Mouse (Mus musculus): ENCODE data around the gene Metap1d. TPM values are rescaled to one million over a fixed set of nuclear protein-coding genes. Genes with fewer than 3 reads are reported as not detected.

The Metap1d gene
- polyA plus RNA-seq, 1 experiment from 2014 or later: 35.1 TPM

DNA sequence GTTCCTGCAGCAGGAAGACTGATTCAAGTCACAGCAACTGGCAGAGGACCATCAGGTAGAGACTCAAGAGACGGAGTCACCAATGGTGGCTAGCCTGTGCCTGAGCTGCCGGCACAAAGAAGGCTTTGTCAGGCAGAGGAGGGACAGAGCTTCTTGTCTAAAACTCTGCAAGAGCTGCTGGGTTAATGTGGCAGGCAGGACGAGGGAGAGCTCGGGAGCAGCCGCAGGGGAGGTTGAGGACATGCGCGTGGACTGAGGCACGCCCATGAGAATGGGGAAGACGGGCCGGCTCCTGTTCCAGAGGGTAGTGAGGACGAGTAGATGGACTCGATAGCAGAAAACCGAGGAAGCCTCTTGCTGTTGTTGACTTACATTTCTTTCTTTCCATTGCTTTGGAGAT, 5.5 kb downstream of the Metap1d start:
- no peak overlapping the region for H3K4me2 ChIP-seq (replicated peaks)
- 60% methylated on average over 13 of the region's 13 CpGs for WGBS
- no peaks in the 10 kb centered on the region for H3K27me3 ChIP-seq
- no peak for ATAC-seq (ENCODE audit: low FRiP score)
- H3K4me3 ChIP-seq: no peak overlapping the region
- H3K27ac ChIP-seq: no peak overlapping the region
- no peaks in the 10 kb centered on the region; the same call in 1 of the 2 replicates for H3K4me1 ChIP-seq
- no peaks in the 10 kb centered on the region for H3K9me3 ChIP-seq (replicated peaks)
- no peaks in the 10 kb centered on the region for H3K36me3 ChIP-seq
- no peak overlapping the region for H3K9ac ChIP-seq

DNA sequence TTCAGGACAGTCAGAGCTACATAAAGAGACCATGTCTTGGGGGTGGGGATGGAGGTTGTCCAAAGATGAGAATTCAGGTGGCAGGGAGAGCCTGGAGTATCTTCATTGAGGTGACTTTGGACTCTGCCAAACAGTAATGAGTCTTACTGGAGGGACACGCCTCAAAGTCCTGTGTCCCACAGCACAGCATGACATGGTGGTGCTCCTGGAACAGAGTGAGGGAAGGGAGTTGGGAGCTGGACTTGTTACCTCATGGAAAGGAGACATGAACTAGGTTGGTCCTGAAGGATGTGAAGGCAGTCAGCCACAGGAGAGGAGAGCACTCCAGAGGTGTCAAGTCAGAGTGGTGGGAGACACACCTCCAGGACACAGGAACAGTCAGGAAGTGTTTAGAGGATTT, 6.6 kb downstream of the Metap1d start:
- Histone ChIP-seq H3K27me3 (no peaks in the 10 kb centered on the region), H3K9me3 (replicated peaks) (no peaks in the 10 kb centered on the region), H3K4me3 (no peak overlapping the region), H3K4me2 (replicated peaks) (no peak overlapping the region), H3K9ac (no peak overlapping the region), H3K27ac (no peak overlapping the region), H3K36me3 (no peaks in the 10 kb centered on the region), H3K4me1 (no peaks in the 10 kb centered on the region)
- 92% methylated on average over 1 of the region's 1 CpGs for WGBS
- no peak for ATAC-seq (ENCODE audit: low FRiP score)

DNA sequence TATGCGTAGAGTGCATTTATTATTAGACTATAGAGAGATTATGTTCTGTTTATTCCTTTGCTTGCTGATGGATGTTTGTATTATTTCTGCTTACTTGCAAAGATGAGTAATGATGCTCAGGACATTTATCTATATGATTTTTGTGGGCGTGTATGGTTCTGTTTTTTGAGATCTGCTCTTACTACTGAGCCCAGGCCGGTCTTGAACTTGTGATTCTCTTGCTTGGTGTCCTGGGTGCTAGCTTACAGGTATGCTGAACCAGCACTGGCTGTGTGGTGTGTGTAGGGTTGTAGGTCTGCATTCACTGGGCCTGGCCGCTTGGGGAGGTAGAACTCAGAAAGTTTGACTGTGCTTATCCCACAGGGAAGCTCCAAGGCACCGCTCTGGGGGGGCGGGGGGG, 8.1 kb downstream of the Metap1d start:
- 71% methylated on average over 6 of the region's 6 CpGs for WGBS
- Histone ChIP-seq H3K36me3 (no peaks in the 10 kb centered on the region), H3K4me2 (replicated peaks) (no peak overlapping the region), H3K9me3 (replicated peaks) (no peaks in the 10 kb centered on the region), H3K4me3 (no peak overlapping the region), H3K27me3 (no peaks in the 10 kb centered on the region), H3K9ac (no peak overlapping the region), H3K27ac (no peak overlapping the region), H3K4me1 (peaks cover 3% of the 10 kb centered on the region)
- ATAC-seq (ENCODE audit: low FRiP score): no peak

DNA sequence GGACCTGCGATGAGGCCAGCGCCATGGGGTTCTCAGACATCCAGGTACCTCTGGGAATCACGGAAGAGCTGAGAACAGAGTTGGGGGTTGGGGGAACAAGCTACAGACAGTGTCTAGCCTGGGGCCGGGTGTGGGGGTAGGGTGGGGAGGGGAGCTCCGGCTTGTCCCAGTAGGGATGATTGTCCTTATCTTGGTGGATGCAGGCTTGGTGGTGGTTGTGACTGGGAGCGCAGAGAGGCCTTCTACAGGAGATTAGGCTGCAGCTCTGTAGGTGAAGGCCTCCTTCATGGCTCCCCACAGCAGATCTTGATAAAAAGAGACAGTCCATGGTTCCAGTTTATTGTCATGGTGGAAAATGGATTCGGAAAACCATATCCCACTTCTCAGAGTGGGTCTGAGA, 8.5 kb downstream of the Metap1d start:
- H3K27ac ChIP-seq: no peak overlapping the region
- no peaks in the 10 kb centered on the region for H3K36me3 ChIP-seq
- H3K9me3 ChIP-seq (replicated peaks): no peaks in the 10 kb centered on the region
- no peaks in the 10 kb centered on the region for H3K27me3 ChIP-seq
- ATAC-seq (ENCODE audit: low FRiP score): no peak
- no peak overlapping the region for H3K4me2 ChIP-seq (replicated peaks)
- H3K4me1 ChIP-seq: peaks cover 6% of the 10 kb centered on the region
- 71% methylated on average over 7 of the region's 7 CpGs for WGBS
- no peak overlapping the region for H3K4me3 ChIP-seq
- no peak overlapping the region for H3K9ac ChIP-seq

DNA sequence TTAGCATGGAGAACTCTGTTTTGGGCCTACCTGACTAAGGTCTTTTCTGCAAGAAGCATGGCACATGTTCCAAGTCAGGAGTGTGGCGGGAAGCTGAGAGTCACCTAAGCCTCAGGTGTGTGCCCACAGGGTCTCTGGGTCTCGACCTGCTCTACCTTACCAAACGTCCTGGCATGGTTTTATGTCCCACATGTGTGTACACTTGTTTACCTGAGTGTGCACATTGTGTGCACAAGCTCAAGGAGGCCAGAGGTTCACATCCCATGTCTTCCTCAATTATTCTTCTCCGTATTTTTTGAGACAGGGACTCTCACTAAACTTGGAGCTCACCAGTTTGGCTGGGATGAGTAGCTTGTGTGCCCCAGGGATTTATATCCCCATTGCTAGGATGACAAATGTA, 9.0 kb downstream of the Metap1d start:
- H3K27ac ChIP-seq: no peak overlapping the region
- ATAC-seq (ENCODE audit: low FRiP score): no peak
- H3K4me3 ChIP-seq: no peak overlapping the region
- H3K4me2 ChIP-seq (replicated peaks): no peak overlapping the region
- no peaks in the 10 kb centered on the region for H3K36me3 ChIP-seq
- H3K27me3 ChIP-seq: no peaks in the 10 kb centered on the region
- peaks cover 6% of the 10 kb centered on the region for H3K4me1 ChIP-seq
- no peak overlapping the region for H3K9ac ChIP-seq
- 82% methylated on average over 4 of the region's 4 CpGs for WGBS
- no peaks in the 10 kb centered on the region for H3K9me3 ChIP-seq (replicated peaks)

DNA sequence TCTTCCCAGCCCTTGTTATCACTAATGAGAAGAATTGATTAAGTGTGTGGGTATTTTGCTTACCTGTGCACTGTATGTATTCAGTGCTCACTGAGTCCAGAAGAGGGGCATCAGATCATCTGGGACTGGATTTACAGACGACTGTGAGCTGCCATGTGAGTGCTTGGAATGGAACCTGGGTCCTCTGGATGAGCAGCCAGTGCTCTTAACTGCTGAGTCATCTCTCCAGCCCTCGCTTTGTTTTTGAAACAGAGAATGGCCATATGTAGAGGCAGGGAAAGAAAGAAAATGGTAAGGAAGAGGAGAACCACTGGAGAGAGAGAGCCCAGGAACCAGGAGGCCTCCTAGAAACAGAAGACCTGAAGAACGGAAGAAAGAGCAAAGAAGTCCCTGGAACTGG, 9.5 kb downstream of the Metap1d start:
- no peak for ATAC-seq (ENCODE audit: low FRiP score)
- 71% methylated on average over 3 of the region's 3 CpGs for WGBS
- Histone ChIP-seq H3K9me3 (replicated peaks) (no peaks in the 10 kb centered on the region), H3K36me3 (no peaks in the 10 kb centered on the region), H3K27me3 (no peaks in the 10 kb centered on the region), H3K27ac (no peak overlapping the region), H3K4me2 (replicated peaks) (no peak overlapping the region), H3K9ac (no peak overlapping the region), H3K4me1 (peaks cover 6% of the 10 kb centered on the region), H3K4me3 (no peak overlapping the region)

DNA sequence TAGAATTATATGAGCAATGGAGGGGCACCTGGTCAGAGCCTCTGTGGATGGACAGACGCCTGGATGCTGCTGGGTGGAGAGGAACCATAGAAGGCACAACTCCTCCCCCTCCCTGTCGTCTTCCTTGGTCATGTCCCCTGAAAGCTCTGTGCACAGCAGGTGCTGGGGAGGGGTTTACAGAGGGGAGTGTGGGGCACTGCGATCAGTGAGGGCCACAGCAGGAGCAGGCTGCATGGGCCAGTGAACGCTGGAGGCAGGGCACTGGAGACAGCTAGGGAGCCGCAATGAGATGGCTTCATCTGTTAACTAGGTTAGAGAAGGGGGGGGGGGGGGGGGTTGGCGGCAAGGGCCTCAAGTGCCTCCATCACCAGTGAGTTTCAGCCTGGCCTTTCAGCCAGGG, 13.0 kb downstream of the Metap1d start:
- Histone ChIP-seq H3K36me3 (no peaks in the 10 kb centered on the region), H3K4me3 (no peak overlapping the region), H3K9ac (no peak overlapping the region), H3K4me1 (peaks cover 6% of the 10 kb centered on the region), H3K27ac (no peak overlapping the region), H3K4me2 (replicated peaks) (no peak overlapping the region), H3K27me3 (no peaks in the 10 kb centered on the region), H3K9me3 (replicated peaks) (no peaks in the 10 kb centered on the region)
- WGBS: 9% methylated on average over 5 of the region's 6 CpGs
- no peak for ATAC-seq (ENCODE audit: low FRiP score)

DNA sequence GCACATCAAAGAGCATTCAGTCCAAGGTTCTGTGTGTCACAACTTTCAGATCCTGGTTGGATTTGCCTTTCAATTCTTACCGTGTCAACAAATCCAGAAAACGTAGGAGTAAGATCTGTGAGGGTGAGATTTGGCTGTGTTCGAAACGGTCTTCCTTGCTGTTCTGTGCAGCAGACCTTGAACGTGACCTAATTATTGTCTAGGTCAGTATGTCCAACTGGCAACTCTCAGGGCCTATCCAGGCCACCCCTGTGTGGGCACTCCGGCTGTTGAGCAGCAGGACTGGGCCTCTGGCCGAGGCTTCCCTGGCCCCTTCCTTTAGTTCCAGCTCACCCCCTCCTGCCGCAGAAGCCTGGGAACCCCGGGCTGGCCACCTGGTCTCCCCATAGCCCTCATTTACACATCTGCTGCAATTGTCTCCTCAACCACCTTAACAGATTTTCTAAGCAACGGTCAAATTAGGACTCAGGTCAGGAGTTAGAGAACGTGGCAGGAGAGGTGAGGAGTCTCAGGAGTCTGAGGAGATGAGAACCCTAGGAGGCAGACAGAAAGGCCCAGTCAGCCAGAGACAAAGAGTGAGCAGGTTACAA, 13.9 kb downstream of the Metap1d start:
- ATAC-seq (ENCODE audit: low FRiP score): no peak
- no peaks in the 10 kb centered on the region for H3K36me3 ChIP-seq
- WGBS: 56% methylated on average over 11 of the region's 11 CpGs

DNA sequence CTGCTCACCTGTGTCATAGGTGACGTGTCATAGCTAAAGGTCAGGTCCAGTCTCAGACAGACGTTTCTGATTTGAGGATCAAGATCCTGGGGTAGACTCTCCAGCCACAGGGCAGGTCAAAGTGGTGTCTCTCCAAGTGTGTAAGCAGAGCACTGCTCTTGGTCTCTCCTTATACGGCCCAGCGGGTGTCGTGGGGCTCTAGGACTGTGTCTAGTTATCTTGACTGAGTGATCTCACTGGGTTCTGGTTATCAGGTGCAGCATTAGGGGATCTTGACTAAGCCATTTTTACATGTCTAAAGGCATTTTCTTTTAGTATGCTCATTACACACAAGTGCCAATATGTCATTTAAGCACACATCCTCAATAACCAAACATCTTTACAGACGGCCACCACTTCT, 18.0 kb downstream of the Metap1d start:
- 91% methylated on average over 6 of the region's 6 CpGs for WGBS

More for the DNA sequence above, 13.9 kb downstream of the Metap1d start:
- H3K4me1 ChIP-seq: peaks cover 6% of the 10 kb centered on the region
- H3K9ac ChIP-seq: no peak overlapping the region
- H3K27me3 ChIP-seq: no peaks in the 10 kb centered on the region
- no peaks in the 10 kb centered on the region for H3K9me3 ChIP-seq (replicated peaks)
- H3K4me3 ChIP-seq: no peak overlapping the region
- H3K4me2 ChIP-seq (replicated peaks): no peak overlapping the region
- H3K27ac ChIP-seq: no peak overlapping the region

DNA sequence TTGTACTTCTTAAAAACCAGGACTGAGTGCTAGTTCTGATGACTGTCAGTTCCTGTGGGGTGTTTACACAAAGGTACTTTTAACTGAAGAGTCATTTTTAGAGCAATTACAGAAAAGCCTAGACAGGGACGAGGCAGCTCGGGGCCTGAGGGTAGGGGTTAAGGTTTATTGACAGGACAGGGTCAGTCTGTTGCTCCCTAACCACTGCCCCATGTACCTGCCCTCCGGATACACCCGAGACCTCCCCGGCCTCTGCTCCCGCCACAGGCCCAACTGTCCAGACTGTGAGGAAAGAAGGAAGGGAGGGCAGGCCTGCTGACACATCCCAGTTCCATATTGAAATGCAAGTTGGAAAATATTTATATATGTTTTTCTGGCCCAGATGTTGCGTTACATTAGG, 20.8 kb downstream of the Metap1d start:
- Histone ChIP-seq H3K27ac (no peak overlapping the region), H3K36me3 (no peaks in the 10 kb centered on the region), H3K27me3 (no peaks in the 10 kb centered on the region), H3K4me1 (peaks cover 5% of the 10 kb centered on the region), H3K4me3 (no peak overlapping the region), H3K4me2 (replicated peaks) (no peak overlapping the region), H3K9ac (no peak overlapping the region), H3K9me3 (replicated peaks) (no peaks in the 10 kb centered on the region)
- no peak for ATAC-seq (ENCODE audit: low FRiP score)
- 56% methylated on average over 7 of the region's 7 CpGs for WGBS

More for the DNA sequence above, 18.0 kb downstream of the Metap1d start:
- no peaks in the 10 kb centered on the region for H3K36me3 ChIP-seq
- no peaks in the 10 kb centered on the region for H3K27me3 ChIP-seq
- H3K4me1 ChIP-seq: peaks cover 8% of the 10 kb centered on the region
- H3K27ac ChIP-seq: no peak overlapping the region
- H3K4me2 ChIP-seq (replicated peaks): no peak overlapping the region
- ATAC-seq (ENCODE audit: low FRiP score): no peak
- H3K9ac ChIP-seq: no peak overlapping the region
- no peak overlapping the region for H3K4me3 ChIP-seq
- no peaks in the 10 kb centered on the region for H3K9me3 ChIP-seq (replicated peaks)

DNA sequence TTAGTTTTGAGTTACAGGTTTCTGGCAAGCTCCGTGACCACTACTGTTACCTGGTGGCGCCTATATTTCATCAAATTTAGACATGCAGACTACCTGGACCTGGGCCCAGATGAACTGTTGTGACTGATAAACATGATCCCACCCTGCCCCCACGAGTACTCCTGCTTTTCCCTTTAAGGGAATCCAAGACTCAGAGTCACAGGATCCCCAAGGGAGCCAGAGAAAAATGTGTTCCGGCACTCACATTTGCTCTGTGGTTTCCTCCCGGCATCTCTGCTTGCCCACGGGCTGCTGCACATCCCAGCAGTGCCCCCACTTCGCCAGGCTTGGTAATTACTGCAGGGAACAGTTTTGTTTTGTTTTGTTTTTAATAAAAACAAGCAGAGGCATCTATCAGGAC, 21.3 kb downstream of the Metap1d start:
- no peaks in the 10 kb centered on the region for H3K27me3 ChIP-seq
- no peak for ATAC-seq (ENCODE audit: low FRiP score)
- peaks cover 5% of the 10 kb centered on the region for H3K4me1 ChIP-seq
- H3K27ac ChIP-seq: no peak overlapping the region
- H3K9me3 ChIP-seq (replicated peaks): no peaks in the 10 kb centered on the region
- H3K4me3 ChIP-seq: no peak overlapping the region
- no peaks in the 10 kb centered on the region for H3K36me3 ChIP-seq
- 52% methylated on average over 7 of the region's 7 CpGs for WGBS
- H3K4me2 ChIP-seq (replicated peaks): no peak overlapping the region
- no peak overlapping the region for H3K9ac ChIP-seq

DNA sequence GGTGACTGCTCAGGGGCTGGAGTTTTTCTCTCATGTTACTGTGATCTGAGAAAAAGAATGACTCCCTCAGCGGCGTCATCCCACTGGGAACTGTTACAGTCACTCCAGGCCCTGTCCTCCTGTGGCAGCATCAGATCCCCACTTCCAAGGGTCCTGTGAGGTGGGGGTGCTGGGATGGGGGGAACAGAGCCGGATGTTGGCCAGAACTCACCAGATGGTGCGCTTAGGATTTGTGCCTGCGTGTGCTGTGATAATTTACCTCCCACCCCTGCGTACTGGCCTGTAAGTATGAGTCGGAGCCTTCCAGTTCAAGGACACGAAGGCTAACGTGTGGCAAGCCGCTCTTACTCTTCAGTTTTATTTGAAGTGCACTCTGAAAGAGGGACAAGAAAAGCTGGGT, 22.2 kb downstream of the Metap1d start:
- WGBS: 73% methylated on average over 10 of the region's 10 CpGs
- no peak overlapping the region for H3K27ac ChIP-seq
- H3K9ac ChIP-seq: no peak overlapping the region
- no peak overlapping the region for H3K4me2 ChIP-seq (replicated peaks)
- no peaks in the 10 kb centered on the region for H3K36me3 ChIP-seq
- ATAC-seq (ENCODE audit: low FRiP score): no peak
- peaks cover 12% of the 10 kb centered on the region for H3K4me1 ChIP-seq
- H3K4me3 ChIP-seq: no peak overlapping the region
- H3K27me3 ChIP-seq: no peaks in the 10 kb centered on the region
- no peaks in the 10 kb centered on the region for H3K9me3 ChIP-seq (replicated peaks)

DNA sequence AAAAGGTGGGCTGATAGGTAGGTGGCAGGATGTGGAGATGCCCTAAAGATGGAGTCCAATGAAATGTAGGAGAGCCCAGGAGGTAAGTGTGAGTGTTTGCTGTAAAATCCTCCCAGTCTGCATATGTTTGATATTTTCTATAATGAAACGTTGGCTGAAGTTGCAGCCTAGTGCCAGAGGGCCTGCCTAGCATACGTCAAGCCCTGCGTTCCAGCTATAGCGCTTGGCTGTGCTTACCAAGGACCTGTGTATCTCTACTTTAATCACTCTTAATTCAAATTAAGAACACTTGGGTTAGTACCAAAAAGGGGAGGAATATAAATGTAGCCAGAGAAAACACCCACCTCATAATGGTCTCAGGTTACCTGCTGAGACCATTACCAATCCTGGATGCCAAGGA, 22.7 kb downstream of the Metap1d start:
- H3K27me3 ChIP-seq: no peaks in the 10 kb centered on the region
- no peak for ATAC-seq (ENCODE audit: low FRiP score)
- no peak overlapping the region for H3K4me2 ChIP-seq (replicated peaks)
- no peak overlapping the region for H3K4me3 ChIP-seq
- no peaks in the 10 kb centered on the region for H3K9me3 ChIP-seq (replicated peaks)
- 87% methylated on average over 4 of the region's 4 CpGs for WGBS
- H3K9ac ChIP-seq: no peak overlapping the region
- no peak overlapping the region for H3K27ac ChIP-seq
- H3K4me1 ChIP-seq: peaks cover 12% of the 10 kb centered on the region
- no peaks in the 10 kb centered on the region for H3K36me3 ChIP-seq

All from hindbrain, embryonic 12.5 days (tissue).